Mouse (Mus musculus) adrenal gland, adult (tissue): Measurements from ENCODE around the gene Snrnp27.

Experiments used
- DNase-seq, 2 experiments: peaks; one replicate each; pipeline ENCODE4 v3.0.0; 2022 to 2023; ENCODE audit warnings: low spot score in 1 of 2; ENCODE audit not compliant: inconsistent age in 2 of 2

Gene Snrnp27

DNA sequence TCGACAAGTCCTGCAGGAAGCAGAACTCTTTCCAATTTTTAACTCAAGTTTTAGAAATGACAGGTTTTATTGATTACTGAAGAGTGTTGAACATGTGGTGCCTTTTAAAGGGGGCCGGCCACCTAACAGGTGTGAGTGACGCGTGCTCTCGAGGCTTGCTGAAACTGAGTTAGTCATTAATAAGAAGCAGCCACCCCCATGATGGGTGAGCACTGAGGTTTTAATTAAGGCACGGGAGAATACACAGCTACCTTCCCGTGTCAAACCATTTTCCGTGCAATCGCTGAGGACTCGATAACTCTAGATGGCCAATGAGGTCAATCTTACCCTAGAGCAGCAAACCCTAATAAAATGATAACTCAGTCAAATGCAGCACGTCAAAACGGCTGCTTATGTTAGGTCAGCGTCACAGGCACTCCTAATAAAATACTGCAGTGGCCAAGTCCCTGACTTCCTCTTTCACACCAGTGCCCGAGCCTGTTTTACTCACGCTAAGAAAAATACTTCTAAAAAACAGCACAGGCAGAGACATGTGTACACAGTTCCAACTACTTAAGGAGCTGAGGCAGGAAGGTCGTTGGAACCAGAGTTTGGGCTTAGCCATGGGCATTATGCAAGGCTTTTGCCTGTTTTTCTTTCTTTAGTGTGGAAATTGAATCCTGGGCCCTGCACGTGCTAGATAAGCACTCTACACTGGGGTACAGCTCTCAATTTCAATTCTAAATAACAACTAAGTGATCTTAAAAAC is 18.6 kb downstream of the Snrnp27 start:
- DNase-seq, result no peak

DNA sequence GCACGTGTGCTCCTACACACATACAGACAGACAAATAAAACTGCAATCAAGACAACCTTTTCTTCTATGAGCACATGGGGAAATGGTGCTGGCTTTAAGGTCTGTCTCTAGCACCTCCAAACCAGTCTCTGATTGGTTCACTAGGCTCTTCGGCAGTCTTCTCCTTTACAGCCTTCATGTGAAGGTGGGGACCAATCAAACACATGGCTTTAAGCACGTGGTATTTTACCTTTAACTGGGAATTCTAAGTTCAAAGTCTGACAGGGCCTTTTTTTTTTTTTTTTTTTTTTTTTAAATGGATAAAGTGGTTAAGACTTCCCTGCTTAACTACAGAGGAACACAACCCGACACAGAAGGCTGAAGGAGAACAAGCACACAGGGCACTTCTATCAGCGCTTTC is 19.2 kb downstream of the Snrnp27 start:
- DNase-seq, result no peak

DNA sequence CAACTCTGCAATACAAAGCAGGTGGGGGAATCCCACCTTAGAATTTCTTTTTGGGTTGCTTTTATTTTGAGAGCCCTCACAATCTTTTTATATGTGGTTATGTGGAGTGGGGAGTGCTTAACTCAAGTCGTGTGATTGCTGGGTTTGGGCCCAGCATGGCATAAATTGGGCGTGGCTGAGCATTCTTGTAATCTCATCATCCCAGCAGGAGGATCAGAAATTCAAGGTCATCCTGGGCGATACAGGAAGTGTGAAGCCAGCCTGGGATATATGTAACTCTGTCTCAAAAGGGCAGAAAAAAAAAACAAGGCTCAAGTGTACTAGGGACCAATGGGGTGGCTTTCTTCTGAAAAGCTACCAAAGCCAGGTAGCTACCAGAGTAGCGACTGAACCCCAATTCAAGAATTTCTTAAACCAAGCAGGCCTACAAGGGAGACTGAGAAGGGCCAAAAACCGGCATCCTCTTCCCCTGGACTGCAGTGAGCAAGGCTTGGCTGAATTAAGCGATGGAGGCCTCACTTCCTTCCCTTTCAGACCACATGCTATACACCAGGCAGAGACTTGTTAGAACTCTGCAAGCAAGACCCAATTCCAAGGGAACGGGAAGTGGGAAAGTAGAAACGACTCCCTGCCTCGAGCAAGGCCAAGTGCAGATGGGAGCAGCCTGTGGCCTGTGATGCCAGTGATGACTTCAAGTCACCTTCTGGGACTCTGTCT is 24.0 kb downstream of the Snrnp27 start:
- no peak for DNase-seq

DNA sequence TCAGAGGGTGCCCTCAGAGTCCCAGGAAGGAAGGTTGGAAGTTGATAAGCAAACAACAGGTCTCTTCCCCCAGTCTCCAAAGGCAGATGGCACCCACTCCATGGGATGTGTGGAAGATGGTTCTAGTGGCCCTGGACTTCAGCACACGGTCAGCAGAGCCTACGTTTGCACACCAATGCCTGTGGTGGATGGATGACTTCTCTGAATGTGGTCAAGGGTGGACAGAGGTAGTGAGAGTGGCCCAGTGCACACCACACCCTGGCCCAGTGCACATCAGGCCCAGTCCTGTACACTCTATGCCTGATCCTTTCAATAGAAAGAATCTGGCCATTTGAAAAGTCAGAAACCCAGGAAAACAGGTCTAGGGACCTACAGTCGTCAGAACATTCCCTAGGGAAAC is 25.8 kb downstream of the Snrnp27 start:
- DNase-seq, result no peak

DNA sequence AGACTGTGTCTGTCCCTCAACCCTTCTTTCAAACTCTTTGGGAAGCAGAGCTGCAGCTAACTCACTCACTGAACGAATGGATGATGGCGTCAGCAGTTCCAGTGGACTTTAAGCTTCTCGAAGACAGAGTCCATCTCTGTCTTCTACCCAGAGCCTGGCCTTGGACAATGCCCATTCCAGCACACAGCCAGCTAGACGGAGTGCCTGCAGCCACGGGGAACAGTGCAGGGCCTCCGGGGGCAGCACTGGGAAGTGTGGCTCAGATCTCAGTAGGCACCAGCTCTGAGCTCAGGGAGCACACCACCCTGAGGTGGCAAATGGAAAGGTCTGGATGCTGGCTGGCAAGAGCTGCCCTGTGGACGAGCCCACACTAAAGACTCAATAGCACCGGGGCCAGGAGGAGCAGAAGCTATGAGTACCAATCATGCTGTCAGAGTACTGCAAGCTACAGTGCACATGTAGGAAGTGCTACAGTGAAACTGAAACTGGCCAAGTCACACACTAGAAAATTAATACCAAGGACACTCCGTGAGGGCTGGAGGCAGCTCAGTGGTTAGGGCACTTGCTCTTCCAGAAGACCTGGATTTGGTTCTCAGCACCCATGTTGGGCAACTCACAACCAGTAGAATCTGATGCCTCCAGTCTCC is 29.9 kb downstream of the Snrnp27 start:
- DNase-seq, result no peak

DNA sequence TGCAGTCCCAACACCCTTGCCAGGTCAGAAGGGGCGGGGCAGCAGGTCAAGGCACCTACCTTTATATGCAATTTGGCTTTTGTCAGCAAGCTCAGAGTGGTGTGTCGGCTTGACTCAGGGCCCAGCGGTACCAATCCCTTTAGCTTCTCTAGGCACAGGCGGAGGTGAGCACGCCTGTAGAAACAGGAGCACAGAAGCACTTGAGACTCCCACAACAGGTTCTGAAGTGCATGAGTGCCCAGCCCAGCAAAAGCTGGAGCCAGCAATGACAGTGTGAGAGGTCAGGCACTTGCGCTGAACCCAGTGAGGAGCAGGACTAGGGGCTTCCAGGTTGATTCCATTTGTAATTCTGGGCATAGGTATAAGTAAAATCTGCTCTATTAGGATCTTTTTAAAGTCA is 31.3 kb downstream of the Snrnp27 start:
- DNase-seq, result no peak

DNA sequence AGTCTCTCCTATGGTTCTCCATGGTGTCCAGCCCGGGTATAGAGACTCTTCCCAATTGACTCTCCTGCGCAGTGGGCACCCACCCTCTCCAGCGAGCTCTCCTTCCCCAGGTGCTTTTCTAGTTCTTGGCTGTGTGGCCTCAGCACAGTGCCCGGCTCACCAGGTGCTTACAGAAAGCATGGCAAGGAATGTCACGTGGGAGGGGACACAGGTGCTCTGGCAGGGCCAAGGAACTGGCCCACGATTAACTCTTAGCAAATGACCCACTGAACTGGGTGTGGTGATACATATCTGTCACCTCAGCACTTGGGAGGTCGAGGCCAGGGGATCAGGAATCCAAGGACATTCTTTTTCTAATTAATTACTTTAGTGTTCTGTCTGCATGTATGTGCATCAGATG is 38.2 kb downstream of the Snrnp27 start:
- DNase-seq, result no peak

DNA sequence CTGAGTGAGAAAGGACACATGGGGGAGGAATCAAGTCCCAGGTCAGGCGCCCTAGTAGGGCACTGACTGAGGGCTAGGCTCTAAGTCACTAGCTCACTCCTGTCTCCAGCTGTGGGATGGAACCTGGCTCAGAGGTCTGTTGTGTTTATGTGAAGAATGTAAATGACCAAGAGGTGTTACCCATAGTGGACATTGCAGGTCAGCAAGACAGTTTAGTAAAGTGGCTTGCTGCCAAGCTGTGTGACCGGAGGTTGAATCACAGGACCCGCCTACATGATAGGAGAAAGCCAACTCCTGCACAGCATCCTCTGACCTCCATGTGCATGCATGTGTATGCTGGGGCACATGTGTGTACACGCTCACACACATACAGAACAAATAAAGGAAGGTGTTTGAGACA is 38.8 kb downstream of the Snrnp27 start:
- peak in 1 of 2 experiments; percentile 54 for DNase-seq

DNA sequence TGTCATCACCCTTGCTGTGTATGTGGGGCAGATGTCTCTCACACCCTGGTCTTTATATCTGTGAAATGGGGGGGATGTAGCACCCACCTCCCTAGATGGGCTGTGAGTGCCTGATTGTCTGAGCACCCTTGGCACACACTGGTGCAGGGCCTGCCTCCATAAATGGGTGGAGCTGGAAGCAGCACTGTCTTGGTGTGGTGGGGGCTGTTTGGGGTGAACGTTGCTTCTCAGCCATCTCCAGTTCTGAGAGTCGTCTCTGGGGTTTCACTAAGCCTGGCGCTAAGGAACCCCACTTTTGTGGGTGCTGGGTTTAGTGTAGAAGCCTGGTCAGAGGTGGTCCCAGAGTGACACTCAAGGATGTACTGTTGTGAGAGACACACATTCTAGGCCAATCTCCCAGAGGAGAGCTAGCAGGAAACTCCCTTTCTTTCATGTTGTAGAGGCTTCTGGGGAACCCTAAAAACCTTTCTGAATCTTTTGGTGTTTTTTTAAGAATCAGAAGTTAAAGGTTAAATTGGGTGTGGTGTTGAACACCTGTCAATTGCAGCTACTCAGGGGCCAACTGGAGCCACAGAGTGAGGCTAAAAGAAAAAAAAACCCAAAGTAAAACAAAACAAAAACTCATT is 39.4 kb downstream of the Snrnp27 start:
- no peak for DNase-seq

DNA sequence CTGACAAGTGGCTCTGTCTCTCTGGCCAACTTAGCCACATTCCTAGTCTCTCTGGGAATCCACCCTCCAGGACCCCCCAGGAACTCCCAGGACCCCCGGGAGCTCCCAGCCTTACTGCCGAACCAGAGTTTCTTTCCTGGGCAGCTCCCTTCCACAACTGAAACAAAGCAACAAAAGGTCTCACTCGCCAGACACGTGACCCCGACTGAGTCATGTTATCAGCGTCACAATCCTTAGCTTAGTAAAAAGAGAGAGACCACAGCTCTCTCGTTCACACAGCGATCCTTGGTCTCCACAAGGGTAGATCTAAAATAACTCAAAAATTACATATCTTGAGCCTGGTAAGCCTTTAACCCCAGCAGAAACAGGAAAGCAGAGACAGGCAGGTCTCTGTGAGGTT is 42.6 kb downstream of the Snrnp27 start:
- peak in 1 of 2 experiments; percentile 47 for DNase-seq

DNA sequence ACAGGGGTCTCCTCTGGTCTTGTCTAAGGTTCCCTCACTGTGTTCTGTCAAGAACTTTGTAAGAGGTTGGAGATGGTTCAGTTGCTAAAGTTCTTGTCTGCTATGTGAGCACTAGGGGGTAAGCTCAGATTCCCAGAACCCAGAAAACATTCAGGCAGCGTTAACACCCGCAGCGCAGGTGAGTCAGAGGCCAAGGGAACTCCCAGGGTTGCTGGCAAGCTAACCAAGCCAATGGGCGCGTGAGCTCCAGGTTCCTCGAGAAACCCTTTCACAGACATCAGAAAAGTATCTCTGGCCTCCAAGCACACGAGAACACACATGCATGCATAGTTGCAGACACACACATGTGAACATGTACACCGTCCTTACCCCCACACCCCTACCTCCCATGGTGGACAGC is 43.5 kb downstream of the Snrnp27 start:
- peak; percentile 33 to 81 for DNase-seq

DNA sequence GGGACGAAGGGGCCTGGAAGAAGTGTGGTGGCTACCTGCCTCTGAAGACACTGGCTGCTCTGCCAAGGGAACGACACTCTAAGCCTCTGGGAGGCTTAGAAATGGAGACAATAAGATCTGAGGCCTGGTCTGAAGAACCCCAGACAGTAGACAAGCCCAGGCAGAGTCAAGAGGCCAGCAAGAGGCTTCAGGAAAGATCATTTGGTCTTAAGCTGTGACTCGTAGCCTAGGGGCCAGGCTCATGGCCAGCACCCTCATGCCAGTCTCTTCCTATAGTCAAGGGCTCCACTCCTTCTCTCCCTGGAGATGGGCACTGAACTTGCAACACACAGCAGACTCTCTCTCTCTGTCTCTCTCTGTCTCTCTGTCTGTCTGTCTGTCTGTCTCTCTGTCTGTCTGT is 44.2 kb downstream of the Snrnp27 start:
- DNase-seq, result no peak

DNA sequence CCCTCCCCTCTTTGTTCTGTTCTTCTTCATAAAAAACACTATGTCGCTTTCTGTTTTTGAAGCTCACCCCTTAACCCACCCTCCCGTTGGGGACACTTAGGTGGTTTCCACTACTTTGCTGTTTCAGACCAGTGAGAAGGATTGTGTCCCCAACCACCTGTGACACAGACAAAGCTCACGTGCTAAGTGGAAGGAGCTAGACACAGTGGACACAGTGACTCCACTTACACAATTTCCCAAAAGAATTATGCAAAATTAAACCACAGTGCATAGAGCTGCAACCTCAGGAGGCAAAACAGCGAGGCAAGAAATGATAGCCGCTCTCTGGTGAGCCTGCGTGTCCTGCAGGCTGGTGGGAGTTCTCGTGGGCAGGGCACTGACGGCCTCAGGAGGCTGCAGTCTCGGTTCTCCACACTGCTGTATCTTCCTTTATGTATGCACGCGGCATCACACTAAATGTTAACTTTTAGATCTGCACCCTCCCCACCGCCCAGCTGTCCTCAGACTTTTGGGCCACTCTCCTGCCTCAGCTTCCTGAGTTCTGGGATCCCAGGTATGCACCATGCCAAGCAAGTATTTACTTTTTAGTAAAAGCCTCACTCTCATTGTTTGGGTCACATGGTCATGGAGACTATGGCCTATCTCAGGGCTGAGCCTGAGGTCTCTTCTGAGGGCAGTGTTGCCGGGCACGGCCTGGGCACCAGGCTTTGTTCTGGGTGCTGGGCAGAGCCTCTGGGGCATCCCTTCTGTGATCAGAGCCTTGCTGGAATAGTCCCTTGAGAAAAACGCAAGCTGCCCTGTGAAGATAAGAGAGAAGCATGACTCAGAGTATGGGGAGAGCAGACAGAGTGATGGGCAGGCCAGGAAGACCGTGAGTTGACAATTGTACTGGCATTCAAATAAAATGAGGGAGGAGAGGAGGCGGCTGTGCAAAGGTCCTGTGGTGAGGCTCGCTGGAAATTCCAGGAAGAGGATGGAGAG is 44.9 kb downstream of the Snrnp27 start:
- peak in 1 of 2 experiments; percentile 59 for DNase-seq

DNA sequence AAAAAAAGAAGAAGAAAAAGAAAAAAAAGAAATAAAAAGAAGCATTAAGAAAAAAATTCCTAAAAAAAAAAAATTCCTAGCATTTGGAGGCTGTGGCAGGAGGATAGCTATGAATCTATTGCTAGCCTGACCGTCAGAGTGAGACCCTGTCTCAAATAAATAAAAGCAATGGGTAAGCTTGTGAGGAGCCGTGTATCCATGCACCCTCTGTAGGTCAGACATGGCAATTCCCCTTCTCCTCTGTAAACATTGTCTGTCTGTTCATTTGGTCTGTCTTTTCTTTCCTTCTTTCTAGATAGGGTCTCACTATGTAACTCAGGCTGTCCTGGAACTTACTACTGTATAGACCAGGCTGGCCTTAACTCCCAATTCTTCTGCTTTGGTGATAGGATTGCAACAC is 45.9 kb downstream of the Snrnp27 start:
- DNase-seq, result no peak

DNA sequence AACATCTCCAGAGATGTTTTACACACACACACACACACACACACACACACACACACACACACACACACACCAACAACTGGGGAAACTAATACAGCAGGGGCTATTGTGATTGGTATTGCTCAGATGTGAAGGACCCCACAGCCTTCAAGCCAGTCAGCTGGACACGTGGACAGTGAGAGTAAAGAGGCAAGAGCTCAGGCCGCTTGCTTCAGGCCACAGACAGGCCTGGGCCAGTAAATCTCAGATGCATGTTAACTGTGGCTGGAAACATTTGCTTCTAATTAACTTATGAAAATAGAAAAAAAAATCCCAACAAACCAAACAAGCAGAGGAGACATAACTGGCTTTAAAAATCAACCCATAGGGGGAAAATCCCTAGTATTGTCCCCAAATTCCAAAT is 46.5 kb downstream of the Snrnp27 start:
- no peak for DNase-seq

DNA sequence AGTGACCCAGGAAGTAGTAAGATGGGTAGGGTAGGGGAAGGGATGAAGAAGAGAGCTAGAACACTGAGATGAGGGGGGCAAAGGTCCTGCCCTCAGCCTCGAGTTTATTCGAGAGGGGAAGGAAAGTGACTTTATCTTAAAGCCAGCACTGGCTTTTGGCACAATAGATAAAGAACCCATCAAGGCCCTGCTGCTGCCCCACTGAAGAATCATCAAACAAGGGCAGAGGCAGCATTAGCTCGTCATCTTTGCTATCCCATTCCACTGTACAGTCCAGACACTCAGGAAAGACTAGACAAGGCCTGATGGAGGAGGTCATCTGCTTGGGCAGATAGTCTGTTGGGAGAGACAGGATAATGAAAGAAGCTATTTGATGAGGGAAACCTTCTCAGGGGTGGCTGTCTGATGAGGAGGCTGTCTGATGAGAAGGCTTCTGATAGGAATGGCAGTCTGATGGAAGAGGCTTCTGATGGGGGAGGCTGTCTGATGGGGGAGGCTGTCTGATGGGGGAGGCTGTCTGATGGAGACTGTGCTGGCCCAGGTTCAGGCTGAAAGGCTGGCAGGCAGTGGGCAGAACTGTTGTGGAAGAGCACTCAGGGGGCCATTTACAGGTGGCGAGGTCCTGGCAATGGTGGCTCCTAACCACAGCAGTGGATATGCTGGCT is 47.0 kb downstream of the Snrnp27 start:
- DNase-seq, result no peak

DNA sequence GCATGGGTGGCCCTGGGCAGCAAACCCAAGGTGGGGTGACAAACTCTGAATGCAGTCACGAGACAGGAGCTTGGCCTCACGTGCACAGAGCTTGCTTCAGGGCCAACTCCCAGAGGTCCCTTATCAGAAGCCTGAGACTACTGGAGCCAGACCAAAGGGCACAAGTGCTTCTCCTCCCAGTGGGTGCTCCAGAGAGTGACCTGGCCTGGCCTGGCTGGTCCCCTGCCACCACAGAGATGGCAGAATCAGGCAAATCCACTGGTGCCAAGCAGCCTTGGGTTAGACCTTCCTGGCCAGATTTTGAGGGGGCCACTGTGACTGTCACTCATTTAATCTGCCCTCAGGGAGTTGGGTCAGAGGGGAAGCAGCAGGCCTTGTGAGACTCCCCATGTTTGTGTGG is 47.8 kb downstream of the Snrnp27 start:
- peak; percentile 29 to 84 for DNase-seq

DNA sequence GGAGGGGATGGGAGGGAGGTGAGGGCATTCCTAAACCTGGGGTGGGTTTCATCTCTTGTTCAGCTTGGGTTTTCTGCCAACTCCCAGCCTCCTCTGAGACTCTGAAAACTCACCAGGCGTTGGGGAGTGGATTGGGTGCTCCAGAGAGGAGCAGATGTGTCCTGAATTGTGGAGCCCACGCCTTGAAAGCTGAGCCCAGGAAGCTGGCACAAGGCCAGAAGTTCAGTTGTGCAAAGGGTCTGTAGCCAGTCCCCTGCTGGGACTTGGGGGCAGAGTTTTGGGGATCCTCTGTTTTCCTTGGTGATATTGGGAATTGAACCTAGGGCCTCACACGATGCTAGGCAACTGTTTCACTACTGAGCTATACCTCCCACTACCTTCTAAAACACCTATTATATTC is 54.2 kb downstream of the Snrnp27 start:
- no peak for DNase-seq

DNA sequence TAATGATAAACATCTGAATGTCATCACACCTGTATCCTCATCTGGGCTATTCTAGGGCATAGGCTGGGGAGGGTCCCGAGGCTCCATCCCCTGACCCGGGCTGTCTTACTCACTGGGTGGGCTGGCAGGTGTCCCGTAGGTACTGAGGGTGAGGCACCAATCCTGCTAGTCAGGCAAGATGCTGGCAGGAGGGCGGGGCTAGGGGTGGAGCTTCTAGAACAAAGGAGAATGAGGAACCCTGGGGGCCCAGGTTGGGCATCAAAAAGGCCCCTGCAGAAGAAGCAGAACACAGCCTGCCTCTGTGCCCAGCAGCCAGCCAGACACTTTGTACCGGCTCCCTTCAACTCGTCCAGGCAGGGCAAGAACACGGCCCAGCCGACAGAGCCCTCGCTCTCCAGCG is 56.4 kb downstream of the Snrnp27 start, which contains the start of gene Asprv1:
Asprv1 (plus strand) TSS at position 219 of the 400 bp plus-strand sequence.
- no peak for DNase-seq
